Mouse (Mus musculus) C2C12 (cell line): Measurements from ENCODE around the gene Dlgap1. TPM values are rescaled to one million over a fixed set of nuclear protein-coding genes. Genes with fewer than 3 reads are reported as not detected.

Experiments
- H3K27me3 ChIP-seq: one replicate; pipeline ENCODE4 v1.6.1; 2011; ENCODE audit not compliant: control insufficient read depth, insufficient read depth, insufficient read length
- H3K36me3 ChIP-seq: one replicate; pipeline ENCODE4 v1.6.1; 2011; ENCODE audit not compliant: control insufficient read depth, insufficient read depth
- H3K4me3 ChIP-seq: one replicate; pipeline ENCODE4 v1.5.1; 2011; ENCODE audit warnings: mild to moderate bottlenecking, control low read depth; ENCODE audit not compliant: poor library complexity, insufficient read depth, severe bottlenecking
- H3K79me2 ChIP-seq: one replicate; pipeline ENCODE4 v1.6.1; 2011; ENCODE audit not compliant: control insufficient read depth, insufficient read depth
- H3K79me3 ChIP-seq: one replicate; pipeline ENCODE4 v1.6.1; 2011; ENCODE audit warnings: low read depth, control low read depth
- H3ac ChIP-seq: one replicate; pipeline ENCODE3; 2011; ENCODE audit warnings: low read depth; ENCODE audit not compliant: control insufficient read depth, insufficient read length
- CEBPB ChIP-seq: IDR thresholded peaks from one replicate; pipeline ENCODE4 v1.6.1; 2011; ENCODE audit warnings: low read depth, mild to moderate bottlenecking, control low read depth, moderate library complexity
- CTCF ChIP-seq: IDR thresholded peaks from one replicate; pipeline ENCODE4 v1.5.1; 2011; ENCODE audit not compliant: control insufficient read depth, insufficient read depth, insufficient read length
- FOSL1 ChIP-seq: IDR thresholded peaks from one replicate; pipeline ENCODE4 v1.8.0; 2011; ENCODE audit warnings: mild to moderate bottlenecking, low read length; ENCODE audit not compliant: poor library complexity, insufficient read depth, severe bottlenecking
- MAX ChIP-seq: IDR thresholded peaks from one replicate; pipeline ENCODE4 v1.6.1; 2011; ENCODE audit warnings: mild to moderate bottlenecking, control low read depth
- MYOD1 ChIP-seq: IDR thresholded peaks from one replicate; pipeline ENCODE4 v1.6.1; 2011; ENCODE audit warnings: low read depth; ENCODE audit not compliant: control insufficient read depth, insufficient read length
- MYOG ChIP-seq: IDR thresholded peaks from one replicate; pipeline ENCODE4 v1.6.1; 2011; ENCODE audit not compliant: control insufficient read depth, insufficient read length; ENCODE audit errors: extremely low read depth
- USF1 ChIP-seq: IDR thresholded peaks from one replicate; pipeline ENCODE4 v1.6.1; 2011; ENCODE audit warnings: low read depth, mild to moderate bottlenecking, control low read depth, moderate library complexity
- polyA plus RNA-seq: library from polyadenylated mRNA; unstranded; fragments of >200 nt; fragmentation: generic; extraction: Trizol; gene quantifications from one replicate; pipeline ENCODE4 v1.2.1, GENCODE M21; 2012; ENCODE audit warnings: missing spikeins

The Dlgap1 gene
- polyA plus RNA-seq, 1 experiment = 0.22 TPM

GRCm38 (mm10) chr17:70272125-70272524, 303.3 kb downstream of the Dlgap1 start:
- no peaks in the 10 kb centered on the region for H3K36me3 ChIP-seq
- H3ac ChIP-seq = no peak overlapping the region
- no peaks in the 10 kb centered on the region for H3K79me3 ChIP-seq
- no peak for TF ChIP-seq MYOG
- TF ChIP-seq MAX = no peak
- TF ChIP-seq FOSL1 = no peak
- no peak for TF ChIP-seq CEBPB
- no peak for TF ChIP-seq USF1
- TF ChIP-seq MYOD1 = no peak
- no peak for TF ChIP-seq CTCF
- no peaks in the 10 kb centered on the region for H3K27me3 ChIP-seq
- no peaks in the 10 kb centered on the region for H3K79me2 ChIP-seq
- no peak overlapping the region for H3K4me3 ChIP-seq

DNA sequence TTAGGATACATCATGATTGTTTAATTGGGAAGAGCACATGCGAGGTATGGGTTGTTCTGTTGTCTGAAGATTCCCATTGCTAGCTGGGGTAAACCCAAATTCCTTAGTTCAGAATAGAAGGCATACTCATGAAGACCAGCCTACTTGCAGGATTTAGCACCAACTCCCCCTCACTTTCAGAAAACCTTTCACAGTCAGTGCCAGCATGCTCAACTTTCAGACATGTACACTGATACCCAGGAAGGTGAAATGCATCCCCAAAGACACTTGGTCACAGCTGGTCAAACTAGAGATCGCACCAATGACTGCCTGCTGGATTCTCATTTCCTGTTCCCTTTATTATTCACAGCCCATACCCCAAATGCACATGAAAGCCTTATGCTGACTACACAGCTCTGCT, 318.8 kb downstream of the Dlgap1 start:
- TF ChIP-seq MAX = no peak

DNA sequence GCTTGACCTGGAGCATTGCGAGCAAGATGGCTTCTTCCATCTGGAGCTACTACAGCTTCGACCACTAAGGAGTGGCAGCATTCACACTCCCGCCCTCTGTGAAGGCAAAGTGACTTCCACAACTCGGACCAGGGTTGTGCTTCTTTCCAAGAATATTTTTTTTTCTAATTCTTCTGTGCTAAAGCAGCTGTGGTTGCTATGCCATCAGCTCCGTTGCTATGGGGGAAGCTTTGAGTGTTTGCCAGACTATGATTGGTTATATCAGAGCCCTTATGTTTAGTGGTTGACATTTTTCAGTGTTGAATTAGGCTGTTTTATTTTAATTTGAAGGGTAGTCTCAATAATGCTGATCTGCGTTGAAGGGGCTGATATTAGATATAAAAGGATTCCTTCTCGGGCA, 325.2 kb downstream of the Dlgap1 start:
- no peaks in the 10 kb centered on the region for H3K79me3 ChIP-seq
- H3ac ChIP-seq = no peak overlapping the region
- no peak overlapping the region for H3K4me3 ChIP-seq
- no peaks in the 10 kb centered on the region for H3K36me3 ChIP-seq
- TF ChIP-seq MYOG (no peak), MAX (no peak), USF1 (no peak), CEBPB (no peak), MYOD1 (no peak), CTCF (no peak), FOSL1 (no peak)
- no peaks in the 10 kb centered on the region for H3K79me2 ChIP-seq
- H3K27me3 ChIP-seq = no peaks in the 10 kb centered on the region

More for the DNA sequence above, 318.8 kb downstream of the Dlgap1 start:
- no peaks in the 10 kb centered on the region for H3K79me2 ChIP-seq
- no peak overlapping the region for H3ac ChIP-seq
- no peak overlapping the region for H3K4me3 ChIP-seq
- no peaks in the 10 kb centered on the region for H3K27me3 ChIP-seq
- H3K36me3 ChIP-seq = no peaks in the 10 kb centered on the region
- no peaks in the 10 kb centered on the region for H3K79me3 ChIP-seq

DNA sequence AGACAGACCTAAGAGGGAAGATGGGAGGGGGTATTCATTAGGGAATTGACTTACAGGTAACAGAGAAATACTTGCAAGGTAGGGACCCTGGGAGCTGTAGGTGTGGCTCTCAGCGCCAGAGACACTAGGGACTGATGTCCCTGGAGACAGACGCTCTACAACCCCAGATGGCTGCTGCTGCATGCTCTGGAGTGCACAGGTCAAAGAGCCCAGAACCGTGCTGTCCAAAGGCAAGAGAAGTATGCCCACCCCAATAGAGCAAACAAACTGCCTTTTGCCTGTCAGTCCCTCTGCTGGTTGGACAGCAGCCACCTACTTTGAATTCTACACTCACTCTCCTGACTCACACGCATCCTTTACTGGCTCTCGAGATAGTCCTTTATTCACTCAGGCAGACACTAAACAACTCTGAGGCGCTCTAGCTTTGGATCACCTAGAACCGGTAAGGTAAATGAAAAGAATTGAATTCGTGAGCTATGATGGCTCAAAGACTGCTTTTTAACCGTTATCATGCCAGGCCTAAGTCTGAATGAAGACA, 333.1 kb downstream of the Dlgap1 start:
- no peaks in the 10 kb centered on the region for H3K79me3 ChIP-seq
- no peak for TF ChIP-seq MYOG
- TF ChIP-seq CTCF = no peak
- no peak for TF ChIP-seq MYOD1
- TF ChIP-seq CEBPB = no peak
- no peak for TF ChIP-seq FOSL1
- no peak for TF ChIP-seq USF1

GRCm38 (mm10) chr17:70302656-70303055, 333.8 kb downstream of the Dlgap1 start:
- no peak overlapping the region for H3K4me3 ChIP-seq
- H3K79me3 ChIP-seq = no peaks in the 10 kb centered on the region
- TF ChIP-seq FOSL1 = no peak
- TF ChIP-seq MAX = no peak
- no peak for TF ChIP-seq USF1
- TF ChIP-seq CEBPB = no peak
- TF ChIP-seq CTCF = no peak
- no peak for TF ChIP-seq MYOG
- no peak for TF ChIP-seq MYOD1
- H3ac ChIP-seq = no peak overlapping the region
- no peaks in the 10 kb centered on the region for H3K36me3 ChIP-seq
- no peaks in the 10 kb centered on the region for H3K27me3 ChIP-seq
- H3K79me2 ChIP-seq = no peaks in the 10 kb centered on the region

More for the DNA sequence above, 333.1 kb downstream of the Dlgap1 start:
- Histone ChIP-seq H3K79me2 (no peaks in the 10 kb centered on the region), H3K27me3 (no peaks in the 10 kb centered on the region), H3ac (no peak overlapping the region), H3K36me3 (no peaks in the 10 kb centered on the region), H3K4me3 (no peak overlapping the region)

DNA sequence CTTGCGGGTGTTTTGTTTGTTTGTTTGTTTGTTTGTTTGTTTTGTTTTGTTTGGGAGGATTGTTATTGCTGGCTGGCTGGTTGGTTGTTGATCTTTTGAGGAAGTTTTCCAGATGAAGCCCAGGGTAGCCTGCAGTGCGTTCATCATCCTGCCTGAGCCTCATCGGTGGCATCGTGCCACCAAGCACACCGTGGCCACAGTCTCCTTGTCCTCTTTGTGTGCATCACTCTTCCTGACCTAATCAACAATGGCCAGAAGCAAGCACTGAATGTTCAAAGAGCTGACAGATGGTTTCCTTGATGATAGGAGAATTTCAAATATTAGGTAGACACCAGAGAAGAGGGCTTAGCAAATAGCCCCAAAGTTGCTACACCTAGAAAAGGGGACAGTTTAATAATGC, 336.1 kb downstream of the Dlgap1 start:
- no peaks in the 10 kb centered on the region for H3K27me3 ChIP-seq
- H3K36me3 ChIP-seq = no peaks in the 10 kb centered on the region
- no peaks in the 10 kb centered on the region for H3K79me2 ChIP-seq
- no peak overlapping the region for H3ac ChIP-seq
- no peaks in the 10 kb centered on the region for H3K79me3 ChIP-seq
- TF ChIP-seq MAX (no peak), USF1 (no peak), CTCF (no peak), CEBPB (no peak), FOSL1 (no peak), MYOD1 (no peak), MYOG (no peak)
- H3K4me3 ChIP-seq = no peak overlapping the region
